Mouse (Mus musculus) 416B (cell line): ENCODE results near the gene Kcnc3.

Experiments
- DNase-seq: peaks from one replicate; pipeline ENCODE4 v3.0.0; 2011; ENCODE audit warnings: low read depth

Kcnc3 gene

DNA sequence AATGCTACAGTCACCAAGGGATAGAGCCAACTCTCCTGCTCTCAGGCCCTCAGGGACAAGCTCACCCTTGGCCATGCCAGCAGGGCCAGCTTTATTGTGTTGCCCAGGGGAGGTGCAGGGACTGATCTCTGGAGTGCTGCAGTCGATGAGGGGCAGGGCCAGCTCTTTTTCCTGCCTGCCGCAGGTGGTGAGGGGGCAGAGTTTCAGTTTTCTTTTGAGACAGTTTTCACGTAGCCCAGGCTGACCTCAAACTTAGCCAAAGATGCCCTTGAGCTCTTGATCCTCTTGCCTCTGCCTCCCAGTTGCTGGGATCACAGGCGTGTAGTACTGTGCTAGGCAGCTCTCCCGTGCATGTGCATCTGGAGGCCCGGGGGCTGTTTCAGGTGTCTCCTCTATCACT lies 19.5 kb upstream of the Kcnc3 start:
- no peak for DNase-seq

DNA sequence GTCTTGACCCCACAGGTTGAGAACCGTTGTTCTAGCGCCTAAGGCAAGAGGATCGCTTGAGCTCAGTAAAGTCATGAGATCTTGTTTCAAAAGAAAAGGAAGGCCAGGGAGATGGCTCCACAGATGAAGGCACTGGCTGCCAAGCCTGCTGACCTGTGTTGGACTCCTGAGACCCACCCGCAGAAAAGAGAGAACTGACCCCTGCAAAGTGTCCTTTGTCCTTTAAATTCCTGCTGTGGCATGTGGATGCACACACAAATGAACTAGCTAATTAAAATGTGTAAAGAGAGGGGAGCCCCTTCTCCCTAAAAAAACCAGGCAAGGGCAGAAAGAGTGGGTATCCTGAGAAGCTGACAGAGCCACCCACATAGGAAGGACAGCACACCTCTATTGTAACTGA lies 18.7 kb upstream of the Kcnc3 start:
- no peak for DNase-seq

DNA sequence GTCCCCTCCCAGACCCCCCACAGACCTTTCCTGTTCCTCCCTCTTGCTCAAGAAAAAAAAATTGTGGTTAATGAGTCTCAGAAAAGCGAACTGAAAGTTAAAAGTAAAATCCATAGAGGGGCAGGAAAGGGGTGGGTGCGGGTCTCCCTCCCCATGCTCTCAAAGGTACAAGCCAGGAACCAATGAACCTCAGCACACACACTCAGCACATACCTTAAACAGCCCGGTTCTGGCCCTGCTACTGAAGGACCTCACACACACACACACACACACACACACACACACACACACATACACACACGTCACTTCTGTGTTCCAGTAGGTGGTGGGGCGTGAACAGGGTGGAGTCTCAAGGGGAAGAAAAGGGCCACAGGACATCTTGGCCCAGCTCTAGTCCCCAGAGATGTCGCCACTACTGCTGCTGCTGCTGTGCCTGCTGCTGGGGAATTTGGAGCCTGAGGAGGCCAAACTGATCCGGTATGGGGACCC lies 18.2 kb upstream of the Kcnc3 start, which contains the start of gene Napsa:
Napsa (plus strand) TSS at position 168 of the 489 bp plus-strand sequence.
- peak; percentile 94 for DNase-seq

DNA sequence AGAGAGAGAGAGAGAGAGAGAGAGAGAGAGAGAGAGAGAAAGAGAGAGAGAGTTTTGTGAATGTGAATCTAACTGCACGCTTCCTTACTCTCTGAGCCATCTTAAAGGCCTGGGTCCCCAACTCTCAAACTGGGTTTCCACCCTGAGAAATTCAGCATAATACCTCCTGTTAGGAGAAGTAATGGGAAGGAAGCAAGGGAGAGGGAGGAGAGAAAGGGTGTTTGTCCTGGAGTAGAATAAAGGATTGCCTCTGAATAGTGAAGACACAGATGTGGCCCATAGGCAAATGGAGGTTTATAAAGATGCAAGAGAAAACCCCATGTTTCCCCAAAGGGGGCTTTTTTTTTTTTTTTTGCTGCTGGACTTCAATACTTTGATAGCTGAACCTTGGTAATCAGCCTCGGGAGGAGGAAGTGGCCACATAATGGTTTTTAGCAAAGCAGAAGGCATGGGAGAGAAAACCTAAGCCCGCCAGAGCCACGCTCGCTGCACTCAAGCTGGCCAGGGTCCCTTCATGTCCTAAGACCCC lies 17.4 kb upstream of the Kcnc3 start:
- peak; percentile 51 for DNase-seq

DNA sequence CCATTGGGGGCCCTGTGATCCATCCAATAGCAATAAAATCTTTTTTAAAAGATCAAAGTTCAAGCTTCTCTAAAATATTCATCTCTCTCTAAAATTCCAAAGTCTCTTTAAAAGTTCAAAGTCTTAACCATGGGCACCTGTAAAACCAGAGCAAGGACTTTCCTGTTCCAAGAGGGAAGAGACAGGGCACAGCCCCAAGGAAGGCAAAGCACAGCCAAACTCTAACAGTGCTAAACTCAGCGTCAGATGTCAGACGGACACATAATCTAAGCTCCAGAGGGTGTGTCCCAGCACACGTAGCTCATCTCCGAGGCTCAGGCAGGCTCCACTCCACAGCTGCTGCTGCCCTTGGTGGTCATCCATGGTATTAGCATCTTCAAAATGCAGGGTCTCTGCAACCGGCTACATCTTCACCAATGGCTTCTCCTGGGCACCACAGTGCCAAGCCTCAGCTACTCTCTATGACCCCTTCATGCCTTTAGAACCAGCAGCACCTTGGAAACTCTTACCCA lies 14.1 kb upstream of the Kcnc3 start:
- DNase-seq, result no peak

DNA sequence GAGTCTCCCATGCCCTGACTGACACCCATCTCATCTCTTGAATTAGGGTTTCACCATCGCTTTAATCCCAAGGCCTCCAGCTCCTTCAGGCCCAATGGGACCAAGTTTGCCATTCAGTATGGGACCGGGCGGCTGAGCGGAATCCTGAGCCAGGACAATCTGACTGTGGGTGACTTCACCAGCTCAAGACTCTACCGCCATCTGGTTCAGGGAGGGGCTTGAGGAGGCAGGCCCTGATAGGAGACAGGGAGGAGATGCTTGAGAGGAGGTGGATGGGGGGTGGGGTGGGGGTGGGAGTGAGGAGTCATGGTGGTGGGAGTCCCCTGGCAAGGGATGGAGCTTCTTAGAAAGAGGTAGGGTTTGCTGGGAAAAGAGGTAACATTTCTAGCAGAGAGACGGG lies 8.8 kb upstream of the Kcnc3 start:
- DNase-seq, result no peak

DNA sequence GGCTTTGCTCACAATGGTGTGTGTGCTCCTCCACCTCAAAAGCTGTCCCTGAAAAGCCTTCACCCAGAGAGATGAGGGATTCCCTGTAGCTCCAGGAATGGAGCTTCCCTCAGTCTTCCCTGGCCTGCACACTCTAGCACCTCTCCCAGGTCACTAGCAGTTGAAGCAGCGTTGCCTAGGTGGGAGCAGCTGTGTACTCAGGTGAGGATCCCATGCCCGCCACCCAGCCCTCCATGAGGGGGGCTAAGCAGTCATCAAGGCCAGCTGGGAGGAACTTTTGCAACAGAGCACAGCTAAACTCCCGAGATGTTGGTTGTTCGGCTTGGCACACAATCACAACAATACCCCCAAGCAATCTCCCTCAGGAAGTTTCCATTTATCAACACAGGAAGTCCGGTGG lies 7.8 kb upstream of the Kcnc3 start:
- no peak for DNase-seq

DNA sequence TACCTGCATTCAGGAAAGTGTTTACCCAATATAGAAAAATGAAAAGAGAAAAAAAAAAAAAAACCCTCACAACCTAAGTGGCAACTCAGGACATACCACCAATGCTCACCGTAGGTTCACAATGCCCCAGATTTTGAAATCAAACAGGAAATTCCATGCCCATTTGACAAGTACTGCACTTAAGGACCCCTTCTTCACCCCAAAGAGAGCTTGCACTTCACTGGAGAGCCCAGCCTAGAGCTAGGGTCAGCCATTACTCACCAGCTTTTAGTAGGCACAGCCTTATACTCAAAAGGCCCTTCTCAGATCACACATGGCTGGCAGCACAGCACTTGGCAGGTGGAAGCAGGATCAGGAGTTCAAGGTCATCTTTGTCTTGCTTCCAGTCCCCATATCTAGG lies 7.3 kb upstream of the Kcnc3 start:
- DNase-seq, result no peak

DNA sequence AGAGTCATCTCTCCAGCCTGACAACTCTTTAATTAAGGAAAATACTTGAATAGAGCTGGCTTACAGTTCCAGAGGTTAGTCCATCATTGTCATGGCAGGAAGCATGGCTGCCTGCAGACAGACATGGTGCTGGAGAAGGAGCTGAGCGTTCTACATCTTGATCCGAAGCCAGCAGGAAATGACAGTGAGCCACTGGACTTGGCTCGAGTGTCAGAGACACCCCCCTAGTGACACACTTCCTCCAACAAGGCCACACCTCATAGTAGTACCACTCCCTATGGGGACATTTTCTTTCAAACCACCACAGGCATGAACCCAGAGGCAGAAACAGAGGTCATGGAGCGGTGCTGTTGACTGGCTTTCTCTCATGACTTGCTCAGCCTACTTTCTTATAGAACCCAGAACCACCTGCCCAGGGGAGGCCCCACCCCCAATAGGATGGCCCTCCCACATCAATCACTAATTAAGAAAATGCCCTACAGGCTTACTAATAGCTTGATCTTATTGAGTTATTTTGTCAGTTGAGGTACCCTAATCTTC lies 6.1 kb upstream of the Kcnc3 start:
- peak; percentile 61 for DNase-seq

DNA sequence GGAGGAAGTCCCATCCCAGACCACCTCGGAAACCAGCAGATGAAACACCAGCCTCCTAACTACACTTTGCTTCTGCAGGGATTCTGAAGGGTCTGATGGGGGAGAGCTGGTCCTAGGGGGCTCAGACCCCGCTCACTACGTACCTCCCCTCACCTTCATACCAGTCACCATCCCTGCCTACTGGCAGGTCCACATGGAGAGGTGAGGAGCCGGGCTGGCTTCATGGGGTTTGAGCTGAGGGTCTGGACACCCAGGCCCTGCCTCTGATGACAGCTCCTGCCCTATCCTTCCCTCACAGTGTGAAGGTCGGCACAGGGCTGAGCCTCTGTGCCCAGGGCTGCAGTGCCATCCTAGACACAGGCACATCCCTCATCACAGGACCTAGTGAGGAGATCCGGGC lies 5.5 kb upstream of the Kcnc3 start:
- no peak for DNase-seq

DNA sequence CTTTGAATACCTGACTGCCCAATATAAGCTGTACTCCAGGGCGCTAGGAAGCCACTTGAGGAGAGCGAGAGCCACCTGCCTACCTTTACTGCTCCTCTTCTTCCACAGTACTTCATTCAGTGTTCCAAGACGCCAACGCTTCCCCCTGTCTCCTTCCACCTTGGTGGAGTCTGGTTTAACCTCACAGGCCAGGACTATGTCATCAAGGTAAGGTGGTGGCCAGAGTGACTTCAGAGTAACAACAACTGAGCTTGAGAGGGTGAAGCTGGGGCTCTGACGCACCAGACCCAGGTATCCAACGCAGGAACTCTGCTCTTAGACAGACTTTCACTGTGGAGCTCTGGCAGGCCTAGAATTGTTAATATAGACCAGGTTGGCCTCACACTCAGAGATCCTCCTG lies 4.9 kb upstream of the Kcnc3 start:
- DNase-seq, result no peak

DNA sequence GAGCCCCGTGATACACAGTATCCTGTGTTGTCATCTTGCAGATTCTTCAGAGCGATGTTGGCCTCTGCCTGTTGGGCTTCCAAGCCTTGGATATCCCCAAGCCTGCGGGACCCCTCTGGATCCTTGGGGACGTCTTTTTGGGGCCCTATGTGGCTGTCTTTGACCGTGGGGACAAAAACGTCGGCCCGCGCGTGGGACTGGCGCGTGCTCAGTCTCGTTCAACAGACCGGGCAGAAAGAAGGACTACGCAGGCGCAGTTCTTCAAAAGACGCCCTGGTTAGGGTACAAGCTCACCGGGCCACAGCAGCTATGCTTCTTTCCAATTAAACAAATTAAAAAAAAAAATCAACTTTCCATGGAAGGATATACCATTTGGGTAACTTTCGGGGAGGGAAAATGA lies 3.9 kb upstream of the Kcnc3 start:
- no peak for DNase-seq

DNA sequence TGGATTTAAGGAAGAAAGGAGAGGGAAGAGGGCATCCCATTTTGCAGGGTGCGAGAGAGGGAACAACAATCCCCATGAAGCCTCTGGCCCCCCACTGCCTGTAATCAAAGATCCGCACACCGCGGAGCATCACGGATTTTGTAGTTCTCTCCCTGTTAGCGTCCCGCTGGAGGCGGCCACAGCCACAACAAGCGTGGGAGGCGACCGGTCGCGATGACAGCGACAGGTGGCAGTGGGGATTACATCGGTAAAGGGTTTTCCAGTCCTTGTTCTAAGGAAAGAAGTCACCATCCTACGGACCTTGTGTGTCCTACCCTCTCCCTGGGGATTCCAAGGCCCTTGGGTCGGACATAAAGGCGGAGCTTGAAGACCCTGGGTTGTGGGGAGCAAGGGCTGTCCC lies 3.5 kb upstream of the Kcnc3 start:
- DNase-seq, result no peak

DNA sequence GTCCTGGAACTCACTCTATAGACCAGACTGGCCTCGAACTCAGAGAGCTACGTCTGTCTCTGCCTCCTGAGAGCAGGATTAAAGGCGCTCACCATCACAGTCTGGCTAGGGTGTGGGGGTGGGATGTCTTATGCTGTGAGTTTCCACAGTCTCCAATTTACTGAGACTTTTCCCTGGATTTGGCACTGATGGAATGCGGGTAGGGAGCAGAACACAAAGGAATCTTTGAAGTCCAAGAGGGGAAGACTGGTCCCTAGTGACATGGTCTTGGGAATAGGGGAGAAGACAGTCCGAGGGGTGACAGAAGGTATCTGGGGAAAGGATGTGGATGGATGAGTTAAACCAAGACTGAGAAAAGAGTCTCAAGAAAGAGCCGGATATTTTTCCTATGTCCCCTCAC lies 2.8 kb upstream of the Kcnc3 start:
- DNase-seq, result no peak

DNA sequence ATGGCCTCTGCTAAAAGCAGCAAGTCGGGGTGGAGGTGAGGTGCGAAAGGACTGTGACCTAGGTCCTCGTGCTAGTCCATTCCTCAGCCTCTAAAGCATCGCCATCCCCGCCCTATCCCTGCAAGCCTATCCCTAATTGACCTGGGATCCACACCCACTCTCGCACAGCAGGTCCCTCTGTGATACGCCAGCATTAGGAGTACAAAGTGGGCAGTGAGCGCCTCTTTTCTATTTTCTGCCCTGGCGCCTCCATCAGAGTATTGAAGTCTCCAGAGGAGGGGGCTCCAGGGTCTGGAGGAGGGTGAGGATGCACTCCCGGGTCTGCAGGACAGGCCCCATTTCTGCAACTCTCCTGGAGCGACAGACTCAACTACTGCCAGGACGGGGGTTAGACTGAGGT lies 2.1 kb upstream of the Kcnc3 start:
- no peak for DNase-seq

DNA sequence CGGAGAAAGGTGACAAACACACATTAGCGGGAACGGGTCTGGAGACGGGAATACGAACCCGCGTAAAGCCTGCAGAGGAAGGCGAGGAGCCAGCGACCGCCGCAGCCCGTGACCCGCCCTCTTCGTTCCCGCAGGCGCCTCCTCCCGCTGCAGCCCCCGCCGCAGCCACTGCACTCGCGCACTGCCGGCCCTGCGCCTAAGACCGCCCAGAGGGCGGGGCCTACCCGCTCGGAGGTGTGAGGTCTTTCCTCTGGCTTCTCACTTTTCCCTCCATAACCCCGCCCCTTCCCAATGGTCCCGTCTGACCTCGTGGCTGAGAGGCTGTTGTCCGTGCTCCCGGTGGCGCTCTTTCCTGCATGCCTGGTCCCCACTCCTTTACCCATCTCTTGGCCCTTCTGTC lies 1.3 kb upstream of the Kcnc3 start:
- DNase-seq, result peak; percentile 66

DNA sequence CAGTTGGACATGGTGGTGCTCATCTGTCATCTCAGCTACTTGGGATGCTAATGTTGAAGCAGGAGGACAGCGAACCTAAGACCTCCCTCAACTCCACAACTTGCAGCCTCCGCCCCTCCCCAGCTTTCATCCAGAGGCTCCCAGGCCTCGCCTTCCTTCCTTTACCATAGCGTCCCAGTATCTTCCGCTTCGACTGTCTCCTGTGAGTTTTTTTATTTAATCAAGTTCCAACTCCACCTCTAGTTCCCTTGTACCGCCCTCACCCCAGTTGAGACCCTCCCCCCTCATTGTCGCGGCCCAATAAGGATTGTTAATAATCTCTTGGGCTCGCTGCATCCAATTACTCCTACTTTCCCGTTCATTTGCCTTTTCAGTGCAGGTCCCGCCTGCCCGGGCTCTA lies 518 bp upstream of the Kcnc3 start:
- DNase-seq, result no peak

DNA sequence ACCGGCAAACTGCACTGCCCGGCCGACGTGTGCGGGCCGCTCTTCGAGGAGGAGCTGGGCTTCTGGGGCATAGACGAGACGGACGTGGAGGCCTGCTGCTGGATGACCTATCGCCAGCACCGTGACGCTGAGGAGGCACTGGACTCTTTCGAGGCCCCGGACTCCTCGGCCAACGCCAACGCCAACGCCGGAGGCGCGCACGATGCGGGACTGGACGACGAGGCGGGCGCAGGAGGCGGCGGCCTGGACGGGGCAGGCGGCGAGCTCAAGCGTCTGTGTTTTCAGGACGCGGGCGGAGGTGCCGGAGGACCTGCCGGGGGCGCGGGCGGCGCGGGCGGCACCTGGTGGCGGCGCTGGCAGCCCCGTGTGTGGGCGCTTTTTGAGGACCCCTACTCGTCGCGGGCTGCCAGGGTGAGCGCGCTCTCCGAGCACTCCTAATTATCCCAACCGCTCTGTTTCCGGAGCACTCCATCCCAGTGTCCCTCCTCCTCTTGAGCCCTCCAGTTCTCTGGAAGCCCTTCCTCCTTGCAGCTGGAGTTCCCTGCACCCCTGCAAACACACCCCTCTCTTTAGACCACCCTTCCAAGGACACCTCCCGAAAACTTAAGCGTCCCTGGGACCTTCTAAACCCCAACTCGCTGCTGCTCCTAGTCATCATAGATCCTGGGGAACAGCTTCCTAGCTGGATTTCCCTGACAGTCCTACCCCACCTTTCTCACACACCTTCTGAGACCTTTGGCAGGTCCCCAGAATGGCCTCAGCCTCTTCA lies 1.1 kb downstream of the Kcnc3 start:
- no peak for DNase-seq

DNA sequence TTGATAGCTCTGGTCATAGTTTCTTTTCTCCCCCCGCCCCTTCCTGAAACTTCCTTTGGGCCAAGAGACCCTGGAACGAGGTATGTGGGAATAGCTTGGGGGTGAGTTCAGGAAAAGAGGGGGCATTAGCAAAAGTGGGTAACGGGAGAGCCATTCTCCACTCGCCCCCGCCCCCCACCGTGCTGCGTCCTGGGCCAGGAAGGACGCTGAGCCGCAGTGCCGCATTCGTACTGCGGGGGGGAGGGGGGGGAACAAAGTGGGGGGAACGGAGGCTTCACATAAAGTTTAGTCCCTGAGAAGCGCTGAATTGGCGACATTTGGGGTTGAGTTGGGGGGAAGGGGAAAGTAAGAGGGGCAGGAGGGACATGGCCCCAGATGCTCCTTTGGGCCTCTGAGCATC lies 2.6 kb downstream of the Kcnc3 start:
- no peak for DNase-seq

DNA sequence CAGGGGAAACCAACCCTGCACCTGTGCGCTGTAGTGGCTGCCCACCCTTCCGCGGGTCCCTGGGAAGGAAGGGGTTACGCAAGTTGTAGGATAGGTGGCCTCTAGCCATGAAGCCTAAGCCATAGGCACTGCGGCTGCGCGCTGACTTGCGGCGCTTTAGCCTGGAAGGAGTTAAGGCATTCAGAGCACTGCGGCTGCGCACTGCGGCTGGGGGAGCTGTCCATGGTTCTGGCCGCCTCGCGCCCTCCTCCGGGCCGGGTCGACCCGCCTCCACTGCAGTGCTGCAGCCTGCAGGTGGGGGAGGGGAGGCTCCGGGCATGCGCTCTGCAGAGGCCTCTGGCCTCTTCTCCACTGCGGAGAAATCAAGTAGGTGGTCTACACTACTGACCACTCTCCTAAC lies 3.3 kb downstream of the Kcnc3 start:
- no peak for DNase-seq

DNA sequence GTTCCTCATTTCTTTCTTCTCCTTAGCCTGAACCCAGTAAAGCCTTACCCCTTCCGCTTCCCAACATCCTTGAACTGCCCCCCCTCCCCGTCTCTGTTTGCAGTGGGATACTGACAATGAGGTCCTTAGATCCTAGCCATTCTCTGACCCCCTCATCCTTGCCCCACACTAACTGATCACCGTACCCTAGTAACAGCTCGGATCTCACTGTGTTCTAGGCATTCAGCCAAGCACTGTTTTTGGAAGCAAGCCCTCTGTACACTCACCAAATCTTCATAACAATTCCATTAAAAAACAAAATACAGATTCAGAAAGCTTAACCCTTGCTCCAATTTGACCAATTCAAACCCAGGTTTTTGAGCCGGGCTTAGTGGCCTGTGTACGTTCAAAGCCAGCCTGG lies 3.8 kb downstream of the Kcnc3 start:
- DNase-seq, result no peak

DNA sequence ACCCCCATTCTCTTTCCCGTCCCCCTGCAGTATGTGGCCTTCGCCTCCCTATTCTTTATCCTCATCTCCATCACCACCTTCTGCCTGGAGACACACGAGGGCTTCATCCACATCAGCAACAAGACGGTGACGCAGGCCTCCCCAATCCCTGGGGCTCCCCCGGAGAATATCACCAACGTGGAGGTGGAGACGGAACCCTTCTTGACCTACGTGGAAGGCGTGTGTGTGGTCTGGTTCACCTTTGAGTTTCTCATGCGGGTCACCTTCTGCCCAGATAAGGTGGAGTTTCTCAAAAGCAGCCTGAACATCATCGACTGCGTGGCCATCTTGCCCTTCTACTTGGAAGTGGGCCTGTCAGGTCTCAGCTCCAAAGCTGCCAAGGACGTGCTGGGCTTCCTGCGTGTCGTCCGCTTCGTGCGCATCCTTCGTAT lies 4.7 kb downstream of the Kcnc3 start:
- no peak for DNase-seq

DNA sequence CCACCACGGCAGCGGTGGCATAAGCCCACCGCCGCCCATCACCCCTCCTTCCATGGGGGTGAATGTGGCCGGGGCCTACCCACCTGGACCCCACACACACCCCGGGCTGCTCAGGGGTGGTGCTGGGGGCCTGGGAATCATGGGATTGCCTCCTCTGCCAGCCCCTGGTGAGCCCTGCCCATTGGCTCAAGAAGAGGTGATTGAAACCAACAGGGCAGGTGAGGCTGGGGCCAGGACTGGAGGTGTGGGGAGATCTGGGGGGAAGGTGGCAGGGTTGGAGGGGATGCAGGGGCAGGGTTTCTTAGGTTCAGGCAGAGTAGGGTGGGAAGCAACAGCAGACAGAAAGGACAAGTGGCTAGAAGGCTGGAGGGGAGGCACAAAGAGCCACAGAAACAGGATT lies 5.6 kb downstream of the Kcnc3 start:
- DNase-seq, result no peak
